8 mouse cellular contexts compared by ENCODE assay signal in the genomic region with DNA sequence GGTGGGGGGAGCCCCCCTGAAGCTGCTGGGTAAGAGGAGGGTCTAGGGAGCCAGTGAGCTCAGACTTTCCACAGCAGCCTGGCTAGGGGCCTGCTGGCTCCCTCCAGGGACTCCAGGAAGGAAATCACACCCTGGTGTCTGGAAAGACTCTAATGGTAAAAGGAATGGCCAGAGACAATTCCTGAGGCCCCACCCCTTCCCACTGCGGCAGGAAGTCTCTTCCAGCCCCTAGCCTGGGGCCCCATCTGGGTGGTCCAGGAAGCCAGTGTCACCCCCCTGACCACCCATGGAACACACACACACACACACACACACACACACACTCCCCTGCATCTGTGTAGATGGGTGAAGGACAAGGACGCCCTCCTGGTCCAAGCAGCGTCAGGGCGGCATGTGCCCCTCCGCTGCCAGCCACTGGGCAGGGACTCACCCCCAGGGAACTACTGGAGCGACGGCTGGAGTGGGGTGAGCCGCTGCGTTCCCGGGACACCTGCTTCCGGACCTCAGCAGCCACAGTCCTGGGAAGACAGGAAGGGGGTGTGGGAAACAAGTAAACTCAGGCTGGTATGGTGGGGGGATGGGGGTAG. TPM values are rescaled to one million over a fixed set of nuclear protein-coding genes. Genes with fewer than 3 reads are reported as not detected.
DNase-seq lines count a peak whose midpoint lies in the region; ATAC-seq lines count a peak whose summit lies in the region.

No protein-coding gene starts in this region.

- WGBS in embryonic facial prominence, embryonic 11.5 days: 7% methylated on average over 11 of the region's 11 CpGs
- WGBS in heart, embryonic 15.5 days: 21% methylated on average over 11 of the region's 11 CpGs

- 0 out of 2 replicates have a peak, but pooled peaks cover 2% of the 10 kb centered on the region for H3K36me3 ChIP-seq in embryonic facial prominence, embryonic 11.5 days (replicated peaks; ENCODE audit: control insufficient read depth, insufficient read depth, low read depth, low read length)
- peaks cover 9% of the 10 kb centered on the region; the same call in 1 of the 2 replicates for H3K36me3 ChIP-seq in heart, embryonic 15.5 days

- peak overlapping the region; percentile 76; the same call in 1 of the 2 replicates for H3K27ac ChIP-seq in embryonic facial prominence, embryonic 11.5 days (replicated peaks; ENCODE audit: low read depth, low read length)
- H3K27ac ChIP-seq in heart, embryonic 15.5 days: peak overlapping the region; percentile 91

- peaks cover 19% of the 10 kb centered on the region for H3K4me1 ChIP-seq in embryonic facial prominence, embryonic 11.5 days (ENCODE audit: control insufficient read depth, insufficient read depth, low read length)
- H3K4me1 ChIP-seq in heart, embryonic 15.5 days (replicated peaks): peaks cover 42% of the 10 kb centered on the region

- no peaks in the 10 kb centered on the region for H3K27me3 ChIP-seq in embryonic facial prominence, embryonic 11.5 days (ENCODE audit: control insufficient read depth, insufficient read depth, low read length)
- no peaks in the 10 kb centered on the region for H3K27me3 ChIP-seq in heart, embryonic 15.5 days

- H3K4me2 ChIP-seq in embryonic facial prominence, embryonic 11.5 days (ENCODE audit: low read depth, low read length): peak overlapping the region; percentile 41
- peak overlapping the region; percentile 63 for H3K4me2 ChIP-seq in heart, embryonic 15.5 days

- peak overlapping the region; percentile 39; the same call in 1 of the 2 replicates for H3K9ac ChIP-seq in embryonic facial prominence, embryonic 11.5 days (replicated peaks; ENCODE audit: low read length)
- peak overlapping the region; percentile 31; the same call in 1 of the 2 replicates for H3K9ac ChIP-seq in heart, embryonic 15.5 days

- peak; percentile 58 for ATAC-seq in embryonic facial prominence, embryonic 11.5 days (replicated peaks; ENCODE audit: insufficient number of reproducible peaks, low FRiP score, low TSS enrichment, low read depth)
- ATAC-seq in heart, embryonic 15.5 days (replicated peaks; ENCODE audit: insufficient number of reproducible peaks, insufficient read depth, low FRiP score, low read depth): peak; percentile 79

- H3K9me3 ChIP-seq in embryonic facial prominence, embryonic 11.5 days (replicated peaks; ENCODE audit: control insufficient read depth, low read length): no peaks in the 10 kb centered on the region
- H3K9me3 ChIP-seq in heart, embryonic 15.5 days (replicated peaks): no peaks in the 10 kb centered on the region

- peak; percentile 65 for DNase-seq in ES-CJ7 (ENCODE audit: low read depth, low spot score)
- DNase-seq in embryonic facial prominence, embryonic 11.5 days (ENCODE audit: low spot score): peak; percentile 62
- DNase-seq in kidney, postnatal 10 days: peak; percentile 85
- peak; percentile 90 for DNase-seq in lung, postnatal 36 days
- DNase-seq in right cerebral cortex, adult 18-20 months: no peak
- no peak for DNase-seq in adipocyte (ENCODE audit: low spot score)
- no peak for DNase-seq in cerebellum, postnatal 4 days (ENCODE audit: low spot score in 2 of 2)

- no peak overlapping the region for H3K4me3 ChIP-seq in embryonic facial prominence, embryonic 11.5 days (ENCODE audit: low read depth, low read length)
- H3K4me3 ChIP-seq in heart, embryonic 15.5 days: peak overlapping the region; percentile 40

RNA-seq across cellular contexts. Expression of a gene that starts 5.6 kb away (rescaled TPM):
- 15.6 and 17.8 TPM in 2 replicates for polyA plus RNA-seq in embryonic facial prominence, embryonic 11.5 days (2014; fragmentation: Nextera tagmentation; extraction: Ambion mirVana)
- 38.3 and 54.7 TPM in 2 replicates for polyA plus RNA-seq in heart, embryonic 15.5 days (2015; fragmentation: Nextera tagmentation; extraction: Ambion mirVana)

RNA-seq across cellular contexts. Expression of a gene that starts 11.5 kb away (rescaled TPM):
- 0.25 TPM in 1 of 2 replicates, not detected in the other for polyA plus RNA-seq in embryonic facial prominence, embryonic 11.5 days (2014; fragmentation: Nextera tagmentation; extraction: Ambion mirVana)
- 1.2 and 2.1 TPM in 2 replicates for polyA plus RNA-seq in heart, embryonic 15.5 days (2015; fragmentation: Nextera tagmentation; extraction: Ambion mirVana)

RNA-seq across cellular contexts. Expression of a gene that starts 48.3 kb away (rescaled TPM):
- 6.1 and 7.6 TPM in 2 replicates for polyA plus RNA-seq in embryonic facial prominence, embryonic 11.5 days (2014; fragmentation: Nextera tagmentation; extraction: Ambion mirVana)
- 20.0 and 26.3 TPM in 2 replicates for polyA plus RNA-seq in heart, embryonic 15.5 days (2015; fragmentation: Nextera tagmentation; extraction: Ambion mirVana)

Comparison
In these comparisons a context has a peak if more than half of its experiments do, and no peak if none do; other contexts are left out.
1. DNase-seq: peak in ES-CJ7 (single experiment), embryonic facial prominence, embryonic 11.5 days (single experiment), kidney, postnatal 10 days (single experiment) and lung, postnatal 36 days (single experiment); none in right cerebral cortex, adult 18-20 months (single experiment), adipocyte (single experiment) and cerebellum, postnatal 4 days (0 of 2).